Comparison of ENCODE assay signal across 9 mouse cellular contexts in genomic region chr11:59219064-59219463, GRCm38 (mm10). TPM values are rescaled to one million over a fixed set of nuclear protein-coding genes. Genes with fewer than 3 reads are reported as not detected.
DNase-seq lines count a peak whose midpoint lies in the region; ATAC-seq and TF ChIP-seq lines count a peak whose summit lies in the region.
"Had no signal": no experiment of that assay in that cellular context is flagged by ENCODE, and none has a peak within 500 bp of the region (broad histone marks: within the 10 kb centered on the region; RNA-seq: fewer than 3 reads in every experiment).

No protein-coding gene starts in this region.

- no peaks in the 10 kb centered on the region for H3K27me3 ChIP-seq in liver, embryonic 14.5 days (ENCODE audit: control insufficient read depth, insufficient read depth, low read length)

- no peak for TF ChIP-seq EP300 in liver, embryonic 14.5 days (IDR thresholded peaks at IDR 0.05; ENCODE audit: low read depth)

- 0 out of 2 replicates have a peak, but pooled peaks have one; percentile 44 for ATAC-seq in common myeloid progenitor, adult 5-6 weeks (replicated peaks; ENCODE audit: low read depth, poor library complexity, severe bottlenecking)
- ATAC-seq in liver, embryonic 14.5 days (ENCODE audit: insufficient read depth): no peak

- peaks cover 39% of the 10 kb centered on the region for H3K36me3 ChIP-seq in liver, embryonic 14.5 days (replicated peaks; ENCODE audit: control insufficient read depth, insufficient read depth, low read depth)

- H3K4me1 ChIP-seq in liver, embryonic 14.5 days (replicated peaks; ENCODE audit: control insufficient read depth in 2 of 2, insufficient read depth in 2 of 2, low read length in 1 of 2): peaks cover 13 to 37% of the 10 kb centered on the region in 2 experiments

- H3K27ac ChIP-seq in liver, embryonic 14.5 days: no peak overlapping the region

- no peak overlapping the region for H3K9ac ChIP-seq in liver, embryonic 14.5 days (replicated peaks)

- peak; percentile 82 for TF ChIP-seq CTCF in liver, embryonic 14.5 days (IDR thresholded peaks at IDR 0.05; ENCODE audit: low read depth)

- no peak overlapping the region for H3K4me2 ChIP-seq in liver, embryonic 14.5 days (ENCODE audit: low read depth)

- no peaks in the 10 kb centered on the region for H3K9me3 ChIP-seq in liver, embryonic 14.5 days (ENCODE audit: control insufficient read depth, low read length)

- DNase-seq in cerebellum, postnatal 10 days: peak; percentile 46 to 51
- DNase-seq in cerebellum, postnatal 4 days (ENCODE audit: low spot score in 2 of 2): no peak
- DNase-seq in 3T3-L1 (ENCODE audit: low read depth, low spot score): peak; percentile 66
- DNase-seq in liver, embryonic 14.5 days (ENCODE audit: low read depth in 3 of 3, low spot score in 3 of 3): no peak
- DNase-seq in thymus, postnatal 4 days: peak; percentile 76
- DNase-seq in layer of hippocampus, adult 11-12 months (ENCODE audit: low spot score): no peak
- DNase-seq in right cerebral cortex, adult 18-20 months: no peak

- H3K4me3 ChIP-seq in liver, embryonic 14.5 days (ENCODE audit: insufficient read depth in 1 of 2, low read depth in 2 of 2, low read length in 2 of 2): no peak overlapping the region

RNA-seq across cellular contexts. Expression of gene Arf1, which starts 9.0 kb away (rescaled TPM):
- 300 and 320 TPM in 2 replicates for total RNA-seq in common myeloid progenitor, adult 5-6 weeks (2017)
- polyA plus RNA-seq in liver, embryonic 14.5 days (2012; rRNA removed): 177 and 190 TPM in 2 replicates
- polyA plus RNA-seq in liver, embryonic 14.5 days (2014; fragmentation: Nextera tagmentation; extraction: Ambion mirVana): 227 and 235 TPM in 2 replicates

RNA-seq across cellular contexts. Expression of gene 2310033P09Rik, which starts 10.9 kb away (rescaled TPM):
- 16.6 and 18.6 TPM in 2 replicates for total RNA-seq in common myeloid progenitor, adult 5-6 weeks (2017)
- 13.3 and 23.6 TPM in 2 replicates for polyA plus RNA-seq in liver, embryonic 14.5 days (2012; rRNA removed)
- polyA plus RNA-seq in liver, embryonic 14.5 days (2014; fragmentation: Nextera tagmentation; extraction: Ambion mirVana): 16.2 and 17.4 TPM in 2 replicates

RNA-seq across cellular contexts. Expression of gene Mrpl55, which starts 16.8 kb away (rescaled TPM):
- 49.7 and 68.8 TPM in 2 replicates for total RNA-seq in common myeloid progenitor, adult 5-6 weeks (2017)
- polyA plus RNA-seq in liver, embryonic 14.5 days (2012; rRNA removed): 25.3 and 41.2 TPM in 2 replicates
- 56.8 and 59.8 TPM in 2 replicates for polyA plus RNA-seq in liver, embryonic 14.5 days (2014; fragmentation: Nextera tagmentation; extraction: Ambion mirVana)

RNA-seq across cellular contexts. Expression of gene Guk1, which starts 27.1 kb away (rescaled TPM):
- total RNA-seq in common myeloid progenitor, adult 5-6 weeks (2017): 26.8 and 36.6 TPM in 2 replicates
- 40.2 and 41.1 TPM in 2 replicates for polyA plus RNA-seq in liver, embryonic 14.5 days (2012; rRNA removed)
- polyA plus RNA-seq in liver, embryonic 14.5 days (2014; fragmentation: Nextera tagmentation; extraction: Ambion mirVana): 64.2 and 70.5 TPM in 2 replicates

RNA-seq across cellular contexts. Expression of gene Gjc2, which starts 36.1 kb away (rescaled TPM):
- total RNA-seq in common myeloid progenitor, adult 5-6 weeks (2017): not detected in 2 replicates
- 0.08 and 0.10 TPM in 2 replicates for polyA plus RNA-seq in liver, embryonic 14.5 days (2012; rRNA removed)
- polyA plus RNA-seq in liver, embryonic 14.5 days (2014; fragmentation: Nextera tagmentation; extraction: Ambion mirVana): 0.13 TPM in 1 of 2 replicates, not detected in the other
- total RNA-seq: hematopoietic stem cell, adult 5-6 weeks had no signal

Comparison
In these comparisons a context has a peak if more than half of its experiments do, and no peak if none do; other contexts are left out.
1. DNase-seq: peak in cerebellum, postnatal 10 days (2 of 2), 3T3-L1 (single experiment) and thymus, postnatal 4 days (single experiment); none in cerebellum, postnatal 4 days (0 of 2), liver, embryonic 14.5 days (0 of 3), layer of hippocampus, adult 11-12 months (single experiment) and right cerebral cortex, adult 18-20 months (single experiment).